Mouse (Mus musculus): Measurements from ENCODE around the gene Tm6sf1.

GRCm38 (mm10) chr7:81875372-81875771 lies 16.6 kb downstream of the Tm6sf1 start:
- TF ChIP-seq MAFK (IDR thresholded peaks at IDR 0.05; ENCODE audit: insufficient read depth, low read depth, low read length) (no peak), HCFC1 (IDR thresholded peaks at IDR 0.05; ENCODE audit: borderline replicate concordance, insufficient read depth, low read length) (no peak), CHD2 (IDR thresholded peaks at IDR 0.05; ENCODE audit: low read depth, low read length) (no peak), ZC3H11A (IDR thresholded peaks at IDR 0.05; ENCODE audit: borderline replicate concordance, low read depth, low read length) (no peak)

All from ES-E14 (cell line).